Mouse (Mus musculus) intestine, embryonic 14.5 days (tissue): Measurements from ENCODE around the gene Cd151. TPM values are rescaled to one million over a fixed set of nuclear protein-coding genes. Genes with fewer than 3 reads are reported as not detected.

Source experiments
- ATAC-seq: fragments of 200-750 bp; cut with Nextera tagmentation; replicated peaks from 2 replicates; pipeline ENCODE4 v1.8.0; 2017; ENCODE audit warnings: low read depth, moderate number of reproducible peaks, moderate TSS enrichment, moderate library complexity; ENCODE audit not compliant: low FRiP score, low TSS enrichment
- DNase-seq: peaks from one replicate; pipeline ENCODE4 v3.0.0-alpha.2; 2018; ENCODE audit warnings: low spot score
- H3K27ac ChIP-seq: fragments of 300-500 bp; sonication (generic); 2 replicates; pipeline ENCODE4 v1.5.1; 2014; ENCODE audit warnings: low read depth, mild to moderate bottlenecking, control low read depth
- H3K27me3 ChIP-seq: fragments of 300-500 bp; sonication (generic); replicated peaks from 2 replicates; pipeline ENCODE4 v1.6.1; 2014; ENCODE audit warnings: low read length, control low read depth; ENCODE audit not compliant: control insufficient read depth, insufficient read depth
- H3K36me3 ChIP-seq: fragments of 300-500 bp; sonication (generic); 2 replicates; pipeline ENCODE4 v1.6.1; 2014; ENCODE audit warnings: low read length, control low read depth; ENCODE audit not compliant: control insufficient read depth, insufficient read depth
- H3K4me1 ChIP-seq: fragments of 300-500 bp; sonication (generic); replicated peaks from 2 replicates; pipeline ENCODE4 v1.6.1; 2014; ENCODE audit warnings: low read length, control low read depth, mixed read lengths; ENCODE audit not compliant: control insufficient read depth, insufficient read depth
- H3K4me2 ChIP-seq: fragments of 300-500 bp; sonication (generic); 2 replicates; pipeline ENCODE4 v1.6.1; 2014; ENCODE audit warnings: low read length
- H3K4me3 ChIP-seq: fragments of 300-500 bp; sonication (generic); 2 replicates; pipeline ENCODE4 v1.5.1; 2014; ENCODE audit warnings: low read depth, low read length, control low read depth, mixed read lengths
- H3K9ac ChIP-seq: fragments of 300-500 bp; sonication (generic); 2 replicates; pipeline ENCODE4 v1.6.1; 2014; ENCODE audit warnings: mild to moderate bottlenecking, low read length
- H3K9me3 ChIP-seq: fragments of 300-500 bp; sonication (generic); 2 replicates; pipeline ENCODE4 v1.6.1; 2016; ENCODE audit warnings: low read length, control low read depth; ENCODE audit not compliant: control insufficient read depth
- WGBS: fragments of 180-500 bp; shearing (Covaris S2); extraction: QIAGEN DNeasy Blood & Tissue Kit; methylation state at CpG from one replicate; pipeline ENCODE4 v1.1.7; 2014; 5-methylcytosine and 5-hydroxymethylcytosine counted together
- polyA plus RNA-seq: library from polyadenylated mRNA; unstranded; fragments of >200 nt; fragmentation: Nextera tagmentation; extraction: Ambion mirVana; gene quantifications from 2 replicates; pipeline ENCODE4 v1.2.1, GENCODE M21; 2014

Cd151 gene
- polyA plus RNA-seq, 1 experiment from 2014 or later, result 73.5 TPM

GRCm38 (mm10) chr7:141485186-141485585, 18.0 kb downstream of the Cd151 start:
- no peak overlapping the region for H3K4me3 ChIP-seq
- ATAC-seq (no peak), DNase-seq (no peak)
- no peak overlapping the region for H3K27ac ChIP-seq
- H3K36me3 ChIP-seq, result peaks cover 16% of the 10 kb centered on the region; the same call in 1 of the 2 replicates
- WGBS, result 62% methylated on average over 2 of the region's 2 CpGs
- H3K4me1 ChIP-seq, result peaks cover 24% of the 10 kb centered on the region
- H3K27me3 ChIP-seq, result peaks cover 10% of the 10 kb centered on the region
- H3K4me2 ChIP-seq, result no peak overlapping the region
- H3K9ac ChIP-seq, result no peak overlapping the region
- no peaks in the 10 kb centered on the region for H3K9me3 ChIP-seq

DNA sequence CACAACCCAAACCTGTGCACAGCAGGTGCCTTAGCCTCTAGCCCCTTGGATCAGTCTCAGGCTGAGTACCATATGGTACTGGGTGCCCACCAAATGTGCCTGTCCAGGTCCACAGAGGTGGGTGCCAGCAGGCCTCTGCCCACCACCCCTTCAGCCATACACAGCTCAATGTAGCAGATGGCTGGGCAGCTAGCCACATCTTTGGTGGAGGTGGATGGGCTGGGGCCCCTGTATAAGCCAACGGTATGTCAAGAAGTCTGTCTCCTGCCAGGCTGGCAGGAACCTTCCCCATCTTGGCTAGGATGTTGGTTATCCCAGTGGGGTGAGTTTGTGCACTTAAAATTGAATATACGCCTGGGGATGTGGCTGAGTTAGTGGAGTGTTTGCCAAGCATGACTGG, 18.4 kb downstream of the Cd151 start:
- no peak overlapping the region for H3K9ac ChIP-seq
- DNase-seq, result no peak
- WGBS, result 93% methylated on average over 2 of the region's 2 CpGs
- peaks cover 10% of the 10 kb centered on the region for H3K27me3 ChIP-seq
- no peak overlapping the region for H3K4me2 ChIP-seq
- ATAC-seq, result no peak
- no peaks in the 10 kb centered on the region for H3K9me3 ChIP-seq
- H3K4me1 ChIP-seq, result peaks cover 21% of the 10 kb centered on the region
- peaks cover 17% of the 10 kb centered on the region for H3K36me3 ChIP-seq
- no peak overlapping the region for H3K27ac ChIP-seq
- no peak overlapping the region for H3K4me3 ChIP-seq

DNA sequence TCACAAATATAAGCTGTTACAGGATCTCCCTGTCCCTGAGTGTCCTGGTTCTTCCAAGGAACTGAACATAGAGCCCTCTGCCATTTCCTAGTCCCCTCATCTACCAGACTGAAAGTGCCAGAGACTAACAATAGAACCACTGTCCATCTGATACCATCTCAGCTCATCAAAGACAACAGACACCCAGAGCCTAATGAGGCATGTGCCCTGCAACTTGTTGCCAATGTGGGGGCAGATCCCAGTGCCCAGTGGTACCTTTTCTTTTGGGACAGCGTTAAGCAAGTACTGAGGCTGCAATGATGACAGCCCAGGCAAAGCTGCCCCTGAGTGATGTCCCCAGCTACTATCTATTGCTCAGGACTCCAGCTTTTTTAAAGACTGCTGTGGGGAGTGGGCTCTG, 19.0 kb downstream of the Cd151 start:
- DNase-seq (no peak), ATAC-seq (no peak)
- Histone ChIP-seq H3K36me3 (peaks cover 20% of the 10 kb centered on the region), H3K4me1 (peaks cover 17% of the 10 kb centered on the region), H3K27ac (no peak overlapping the region), H3K4me2 (no peak overlapping the region), H3K9ac (no peak overlapping the region), H3K9me3 (no peaks in the 10 kb centered on the region), H3K4me3 (no peak overlapping the region), H3K27me3 (peaks cover 10% of the 10 kb centered on the region)
- WGBS, result 95% methylated on average over 1 of the region's 1 CpGs

- H3K27me3 ChIP-seq, result peaks cover 7% of the 10 kb centered on the region
- H3K4me3 ChIP-seq, result no peak overlapping the region
- DNase-seq, result no peak
- no peaks in the 10 kb centered on the region for H3K9me3 ChIP-seq
- no peak for ATAC-seq
- H3K4me1 ChIP-seq, result peaks cover 8% of the 10 kb centered on the region
- 76% methylated on average over 7 of the region's 7 CpGs for WGBS
- peaks cover 22% of the 10 kb centered on the region for H3K36me3 ChIP-seq
- H3K4me2 ChIP-seq, result no peak overlapping the region
- no peak overlapping the region for H3K9ac ChIP-seq
- no peak overlapping the region for H3K27ac ChIP-seq
Measured at GRCm38 (mm10) chr7:141487141-141487540, 19.9 kb downstream of the Cd151 start.

- Histone ChIP-seq H3K4me2 (no peak overlapping the region), H3K9ac (no peak overlapping the region), H3K9me3 (no peaks in the 10 kb centered on the region), H3K4me1 (no peaks in the 10 kb centered on the region), H3K27ac (no peak overlapping the region), H3K27me3 (no peaks in the 10 kb centered on the region), H3K4me3 (no peak overlapping the region), H3K36me3 (peaks cover 44% of the 10 kb centered on the region)
- ATAC-seq, result no peak
- DNase-seq, result no peak
- 82% methylated on average over 2 of the region's 2 CpGs for WGBS
Measured at GRCm38 (mm10) chr7:141491151-141491550, 24.0 kb downstream of the Cd151 start.

GRCm38 (mm10) chr7:141492738-141493137, 25.5 kb downstream of the Cd151 start:
- Histone ChIP-seq H3K4me1 (no peaks in the 10 kb centered on the region), H3K9ac (no peak overlapping the region), H3K9me3 (no peaks in the 10 kb centered on the region), H3K27me3 (no peaks in the 10 kb centered on the region), H3K4me2 (no peak overlapping the region), H3K4me3 (no peak overlapping the region), H3K36me3 (peaks cover 37% of the 10 kb centered on the region), H3K27ac (no peak overlapping the region)
- ATAC-seq (no peak), DNase-seq (no peak)
- WGBS, result 91% methylated on average over 5 of the region's 5 CpGs

DNA sequence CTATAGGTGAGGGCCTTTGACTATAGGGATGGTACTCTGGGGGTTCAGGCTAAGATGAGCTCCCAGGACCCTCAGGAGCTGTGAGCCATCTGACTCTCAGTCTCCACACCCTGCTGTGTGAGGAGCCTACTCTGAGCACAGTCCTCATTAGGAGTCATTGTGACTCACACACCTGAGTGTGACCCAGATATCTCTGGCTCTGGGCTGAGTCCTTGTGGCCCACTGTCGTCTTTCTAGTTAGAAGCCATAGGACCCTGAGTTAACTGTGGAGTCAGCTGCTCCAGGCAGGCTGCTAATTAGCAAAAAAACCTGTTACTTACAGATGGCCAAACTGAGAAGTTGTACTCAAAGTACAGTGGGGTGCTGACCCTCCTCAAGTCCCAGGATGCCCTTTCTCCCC, 26.5 kb downstream of the Cd151 start:
- no peak overlapping the region for H3K4me2 ChIP-seq
- ATAC-seq, result no peak
- no peak overlapping the region for H3K27ac ChIP-seq
- 78% methylated on average over 1 of the region's 1 CpGs for WGBS
- no peaks in the 10 kb centered on the region for H3K9me3 ChIP-seq
- no peaks in the 10 kb centered on the region for H3K27me3 ChIP-seq
- no peak overlapping the region for H3K9ac ChIP-seq
- peaks cover 37% of the 10 kb centered on the region for H3K36me3 ChIP-seq
- no peak overlapping the region for H3K4me3 ChIP-seq
- no peaks in the 10 kb centered on the region for H3K4me1 ChIP-seq
- DNase-seq, result no peak

DNA sequence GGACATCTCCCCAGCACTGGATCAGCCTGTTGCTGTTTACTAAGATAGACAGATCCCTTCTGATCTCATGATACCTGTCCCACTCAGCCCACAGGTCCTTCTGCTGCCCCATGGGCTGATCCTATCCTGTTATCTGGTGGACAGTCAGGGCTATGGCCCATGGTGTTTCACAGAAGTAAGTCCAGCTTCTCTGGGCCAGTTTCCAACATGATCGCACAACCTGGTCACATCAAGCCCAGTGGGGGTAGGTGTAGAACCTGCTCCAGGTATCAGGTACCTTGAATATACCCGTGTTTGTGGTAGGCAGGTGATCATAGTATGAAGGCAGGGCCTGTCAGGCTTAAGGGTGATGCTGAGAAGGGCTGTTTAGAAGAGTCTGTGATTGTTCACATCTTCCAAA, 28.2 kb downstream of the Cd151 start:
- Histone ChIP-seq H3K27ac (no peak overlapping the region), H3K4me3 (no peak overlapping the region), H3K9me3 (no peaks in the 10 kb centered on the region), H3K4me1 (no peaks in the 10 kb centered on the region), H3K36me3 (peaks cover 33% of the 10 kb centered on the region), H3K27me3 (no peaks in the 10 kb centered on the region), H3K9ac (no peak overlapping the region), H3K4me2 (no peak overlapping the region)
- WGBS, result 86% methylated on average over 2 of the region's 2 CpGs
- no peak for DNase-seq
- no peak for ATAC-seq

GRCm38 (mm10) chr7:141495940-141496339, 28.7 kb downstream of the Cd151 start:
- DNase-seq, result no peak
- peaks cover 29% of the 10 kb centered on the region for H3K36me3 ChIP-seq
- H3K9ac ChIP-seq, result no peak overlapping the region
- no peaks in the 10 kb centered on the region for H3K9me3 ChIP-seq
- ATAC-seq, result no peak
- H3K27ac ChIP-seq, result no peak overlapping the region
- WGBS, result 93% methylated on average over 4 of the region's 4 CpGs
- no peaks in the 10 kb centered on the region for H3K27me3 ChIP-seq
- H3K4me2 ChIP-seq, result no peak overlapping the region
- H3K4me3 ChIP-seq, result no peak overlapping the region
- no peaks in the 10 kb centered on the region for H3K4me1 ChIP-seq
